Mouse (Mus musculus): ENCODE data around the gene Dlx3. TPM values are rescaled to one million over a fixed set of nuclear protein-coding genes. Genes with fewer than 3 reads are reported as not detected.

The Dlx3 gene
- not detected for total RNA-seq (2023)

DNA sequence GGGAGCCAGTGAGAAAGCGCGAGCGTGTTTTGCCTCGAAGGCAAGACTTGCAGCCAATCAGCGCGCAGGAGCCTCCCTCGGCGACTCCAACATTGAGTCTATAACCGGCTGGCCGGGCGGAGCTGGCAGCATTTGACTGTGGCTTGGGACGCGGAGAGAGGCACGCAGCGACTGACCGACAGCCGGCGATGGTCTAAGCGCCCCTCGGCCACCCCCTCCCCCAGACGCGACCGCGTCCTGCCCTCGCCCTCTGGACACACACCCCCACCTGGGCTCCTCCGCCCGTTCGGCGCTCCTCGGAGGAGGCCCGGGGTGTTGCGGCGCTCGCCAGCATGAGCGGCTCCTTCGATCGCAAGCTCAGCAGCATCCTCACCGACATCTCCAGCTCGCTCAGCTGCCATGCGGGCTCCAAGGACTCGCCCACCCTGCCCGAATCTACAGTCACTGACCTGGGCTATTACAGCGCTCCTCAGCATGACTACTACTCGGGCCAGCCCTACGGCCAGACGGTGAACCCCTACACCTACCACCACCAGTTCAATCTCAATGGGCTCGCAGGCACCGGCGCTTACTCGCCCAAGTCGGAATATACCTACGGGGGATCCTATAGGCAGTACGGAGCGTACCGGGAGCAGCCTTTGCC lies at the start of gene Dlx3:
Gene Dlx3 (plus strand): TSS at position 130 of the 643 bp plus-strand sequence.

DNA sequence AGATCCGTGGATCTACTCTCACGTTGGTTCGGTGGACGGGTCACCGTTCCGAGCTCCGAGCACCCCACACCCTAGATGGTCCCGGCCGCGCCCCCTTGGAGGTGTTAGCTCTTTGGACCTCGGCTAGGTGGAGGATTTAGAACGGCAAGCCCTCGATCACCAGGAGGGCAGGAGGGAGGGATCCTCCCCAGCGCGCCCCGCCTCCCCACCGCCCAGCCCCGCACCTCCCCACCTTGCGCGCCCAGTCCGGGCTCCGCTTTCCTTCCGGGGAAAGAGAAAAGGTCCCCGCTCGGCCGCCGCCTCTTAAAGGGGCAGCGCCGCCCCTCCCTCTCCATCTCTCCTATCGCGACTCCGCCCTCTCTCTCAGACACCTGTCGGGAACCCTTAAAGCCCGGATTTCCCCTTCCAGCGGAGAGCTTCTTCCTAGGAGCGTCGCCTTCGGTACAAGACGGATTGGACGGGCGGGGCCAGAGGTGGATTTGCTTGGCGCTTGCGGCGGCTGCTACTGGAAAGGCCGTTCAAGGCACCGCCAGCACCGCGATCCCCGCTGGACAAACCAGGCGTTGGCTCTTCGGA lies 43.3 kb upstream of the Dlx3 start, which contains the start of gene Itga3:
Gene Itga3 (minus strand): TSS at position 266 of the 576 bp plus-strand sequence.

DNA sequence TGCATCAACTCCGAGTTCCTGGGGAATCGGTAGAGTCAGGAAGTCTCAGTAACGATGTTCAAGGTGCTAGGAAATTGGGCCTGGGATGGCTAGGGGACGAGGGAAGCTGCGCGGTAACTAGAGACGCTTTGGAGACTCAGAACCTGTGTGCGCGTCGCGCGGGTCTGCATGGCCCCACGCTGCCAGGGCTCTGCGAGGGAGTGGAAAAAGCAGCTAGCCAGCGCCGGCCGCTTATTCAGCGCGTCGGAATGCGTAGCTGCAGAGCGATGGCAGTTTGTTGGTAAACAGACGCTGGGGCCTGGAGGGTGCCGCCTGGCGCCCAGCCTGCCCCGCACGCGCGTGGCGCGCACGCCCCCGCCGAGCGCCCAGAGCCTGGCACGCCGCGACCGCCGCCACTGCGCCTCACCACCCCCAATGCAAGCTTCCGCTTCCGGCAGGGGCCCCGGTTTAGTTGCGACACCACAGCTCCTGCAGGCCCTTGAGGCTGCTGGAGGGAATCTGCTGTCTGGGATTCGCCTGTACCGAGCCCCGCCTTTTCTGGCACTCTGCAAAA lies 26.0 kb downstream of the Dlx3 start, which contains the start of gene Dlx4:
Gene Dlx4 (minus strand): TSS at position 413 of the 553 bp plus-strand sequence.

Other genes with a start within 250 kb of the Dlx3 start
- gene Col1a1, start 183.9 kb upstream of the Dlx3 start, total RNA-seq (2023) = 1 to 10 TPM in 1 of 2 experiments, not detected in 1; 1.2 TPM
- gene Hils1, start 152.5 kb upstream of the Dlx3 start, total RNA-seq (2023) = not detected
- gene Sgca, start 143.8 kb upstream of the Dlx3 start, total RNA-seq (2023) = not detected
- gene Ppp1r9b, start 129.1 kb upstream of the Dlx3 start, total RNA-seq (2023) = 10 to 100 TPM; 74.6 to 78.9 TPM
- under 1 TPM; 0.32 to 0.44 TPM for gene Samd14, start 110.2 kb upstream of the Dlx3 start, total RNA-seq (2023)
- gene Pdk2, start 78.8 kb upstream of the Dlx3 start, total RNA-seq (2023) = 10 to 100 TPM in 1 of 2 experiments, 1 to 10 TPM in 1; 9.6 to 14.8 TPM
- gene Itga3, start 43.3 kb upstream of the Dlx3 start, total RNA-seq (2023) = under 1 TPM; 0.41 to 0.86 TPM
- not detected for gene Dlx4, start 26.1 kb downstream of the Dlx3 start, total RNA-seq (2023)
- gene Tac4, start 141.4 kb downstream of the Dlx3 start, total RNA-seq (2023) = 1 to 10 TPM in 1 of 2 experiments, not detected in 1; 2.0 TPM
- 100 to 1,000 TPM; 121 to 131 TPM for gene Kat7, start 190.1 kb downstream of the Dlx3 start, total RNA-seq (2023)
- gene Fam117a, start 216.9 kb downstream of the Dlx3 start, total RNA-seq (2023) = 10 to 100 TPM; 66.2 to 67.6 TPM

Data from B cell, adult 67 days (primary cell).